Mouse (Mus musculus) forebrain, embryonic 10.5 days (tissue): Measurements from ENCODE around the gene Sowahd. TPM values are rescaled to one million over a fixed set of nuclear protein-coding genes. Genes with fewer than 3 reads are reported as not detected.

Source experiments
- polyA plus RNA-seq: library from polyadenylated mRNA; unstranded; fragments of >200 nt; fragmentation: Nextera tagmentation; extraction: Ambion mirVana; gene quantifications from 2 replicates; pipeline ENCODE4 v1.2.1, GENCODE M21; 2016

Gene Sowahd
- polyA plus RNA-seq, 1 experiment from 2014 or later: not detected

Other genes with a start within 250 kb of the Sowahd start
- 126 and 131 TPM in 2 replicates for gene Ube2a, start 174.9 kb upstream of the Sowahd start, polyA plus RNA-seq
- 32.7 and 33.0 TPM in 2 replicates for gene C330007P06Rik, start 174.7 kb upstream of the Sowahd start, polyA plus RNA-seq
- 2.4 and 2.6 TPM in 2 replicates for gene Nkrf, start 145.9 kb upstream of the Sowahd start, polyA plus RNA-seq
- gene Sept6, start 57.1 kb upstream of the Sowahd start, polyA plus RNA-seq: 33.6 and 34.5 TPM in 2 replicates
- 489 and 493 TPM in 2 replicates for gene Rpl39, start 36.6 kb downstream of the Sowahd start, polyA plus RNA-seq
- 23.7 and 23.9 TPM in 2 replicates for gene Upf3b, start 61.5 kb downstream of the Sowahd start, polyA plus RNA-seq
- 19.6 and 21.2 TPM in 2 replicates for gene Nkap, start 78.0 kb downstream of the Sowahd start, polyA plus RNA-seq
- 0.09 and 0.17 TPM in 2 replicates for gene Akap14, start 120.0 kb downstream of the Sowahd start, polyA plus RNA-seq
- gene Ndufa1, start 142.3 kb downstream of the Sowahd start, polyA plus RNA-seq: 376 and 385 TPM in 2 replicates
- 11.2 and 12.9 TPM in 2 replicates for gene Rnf113a1, start 142.4 kb downstream of the Sowahd start, polyA plus RNA-seq
- not detected in 2 replicates for gene Gm9, start 162.2 kb downstream of the Sowahd start, polyA plus RNA-seq
- gene Rhox1, start 173.4 kb downstream of the Sowahd start, polyA plus RNA-seq: not detected in 2 replicates
- not detected in 2 replicates for gene Rhox2a, start 196.1 kb downstream of the Sowahd start, polyA plus RNA-seq
- not detected in 2 replicates for gene Rhox3a, start 201.1 kb downstream of the Sowahd start, polyA plus RNA-seq
- not detected in 2 replicates for gene Rhox4a, start 216.5 kb downstream of the Sowahd start, polyA plus RNA-seq